Mouse (Mus musculus): Measurements from ENCODE around the gene Carnmt1.

Gene Carnmt1

GRCm38 (mm10) chr19:18713357-18713756 is 42.8 kb downstream of the Carnmt1 start:
- peak; percentile 34 for DNase-seq (ENCODE audit: low spot score)

GRCm38 (mm10) chr19:18716374-18716773 is 45.8 kb downstream of the Carnmt1 start:
- DNase-seq (ENCODE audit: low spot score), result peak; percentile 74

DNA sequence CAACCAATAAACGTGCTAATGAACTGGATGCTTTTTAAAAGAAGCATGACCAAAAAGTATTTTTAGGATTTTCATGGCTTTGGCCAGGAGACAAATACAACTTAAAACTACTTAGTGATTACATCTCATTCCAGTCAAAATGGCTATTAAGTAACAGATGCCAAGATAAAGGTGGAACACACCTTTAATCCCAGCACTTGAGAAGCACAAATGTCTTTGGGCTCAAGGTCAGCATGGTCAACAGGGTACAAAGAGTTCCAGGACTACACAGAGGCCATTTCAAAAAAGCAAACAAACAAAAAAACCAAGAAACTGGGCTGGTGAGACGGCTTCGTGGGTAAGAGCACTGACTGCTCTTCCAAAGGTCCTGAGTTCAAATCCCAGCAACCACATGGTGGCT is 49.8 kb downstream of the Carnmt1 start:
- DNase-seq (ENCODE audit: low spot score), result no peak

- no peak for DNase-seq (ENCODE audit: low spot score)
Observed at GRCm38 (mm10) chr19:18725186-18725585, 54.6 kb downstream of the Carnmt1 start.

GRCm38 (mm10) chr19:18730255-18730654 is 59.7 kb downstream of the Carnmt1 start:
- DNase-seq (ENCODE audit: low spot score), result no peak

- DNase-seq (ENCODE audit: low spot score), result no peak
Observed at GRCm38 (mm10) chr19:18731077-18731476, 60.5 kb downstream of the Carnmt1 start.

GRCm38 (mm10) chr19:18735901-18736300 is 65.3 kb downstream of the Carnmt1 start:
- no peak for DNase-seq (ENCODE audit: low spot score)

DNA sequence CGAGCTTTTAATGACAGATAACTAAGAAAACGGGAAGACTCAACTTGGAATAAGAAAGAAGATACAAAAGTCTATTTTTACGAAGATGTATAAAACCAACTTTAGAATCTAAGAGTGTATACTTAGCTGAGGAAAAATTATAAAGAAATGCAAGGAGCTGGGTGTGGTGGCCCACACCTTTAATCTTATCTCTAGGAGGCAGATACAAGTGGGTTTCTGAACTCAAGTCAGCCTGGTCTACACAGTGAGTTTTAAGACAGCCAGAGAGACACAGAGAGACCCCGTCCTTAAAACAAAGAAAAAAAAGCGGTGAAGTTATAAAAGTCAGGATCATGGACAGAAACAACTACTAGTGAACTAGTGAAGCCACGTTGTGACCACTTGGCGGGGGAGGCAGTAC is 68.6 kb downstream of the Carnmt1 start:
- no peak for DNase-seq (ENCODE audit: low spot score)

DNA sequence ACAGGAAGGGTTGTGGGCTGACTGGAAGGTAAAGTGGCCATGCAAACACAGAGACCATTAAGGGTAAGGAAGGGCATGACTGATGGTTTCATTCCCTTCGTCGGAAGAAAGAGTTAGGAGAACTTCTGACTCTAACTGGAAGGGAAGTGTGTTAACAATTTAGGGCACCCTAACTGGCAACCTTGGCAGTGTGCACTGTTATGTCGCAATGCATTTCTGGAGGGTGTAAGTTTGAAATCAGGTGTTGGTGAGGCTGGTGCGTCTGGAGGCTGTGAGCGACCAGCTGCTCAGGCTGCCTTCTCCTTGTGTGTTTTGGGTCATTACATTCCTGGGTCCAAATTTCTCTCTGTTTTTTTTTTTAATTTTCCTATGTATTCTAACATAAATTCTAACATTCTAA is 73.4 kb downstream of the Carnmt1 start:
- DNase-seq (ENCODE audit: low spot score), result peak; percentile 64

GRCm38 (mm10) chr19:18746576-18747340 is 76.2 kb downstream of the Carnmt1 start:
- no peak for DNase-seq (ENCODE audit: low spot score)

GRCm38 (mm10) chr19:18747379-18747778 is 76.8 kb downstream of the Carnmt1 start:
- DNase-seq (ENCODE audit: low spot score), result no peak

- DNase-seq (ENCODE audit: low spot score), result peak; percentile 55
Observed at GRCm38 (mm10) chr19:18749598-18750339, 79.2 kb downstream of the Carnmt1 start, which contains the start of gene Trpm6. Gene Trpm6, plus strand, starts transcription at chr19:18749983.
